Mouse (Mus musculus) lung, postnatal 0 days (tissue): ENCODE results near the gene Clec12a. TPM values are rescaled to one million over a fixed set of nuclear protein-coding genes. Genes with fewer than 3 reads are reported as not detected.
A peak's percentile ranks its signal among the peaks of the same experiment; 100 is the strongest.

Experiments
- ATAC-seq: fragments of 200-750 bp; cut with Nextera tagmentation; 2 replicates; pipeline ENCODE4 v1.8.0; 2017; ENCODE audit warnings: moderate library complexity
- DNase-seq: peaks from one replicate; pipeline ENCODE4 v3.0.0-alpha.2; 2016; ENCODE audit warnings: low spot score
- H3K27ac ChIP-seq: fragments of 300-500 bp; sonication (generic); 2 replicates; pipeline ENCODE4 v1.5.1; 2014; ENCODE audit warnings: antibody characterized with exemption, mild to moderate bottlenecking, low read length, mixed read lengths
- H3K27me3 ChIP-seq: fragments of 300-500 bp; sonication (generic); replicated peaks from 2 replicates; pipeline ENCODE4 v1.6.1; 2014; ENCODE audit warnings: low read length, mixed read lengths; ENCODE audit not compliant: insufficient read depth
- H3K36me3 ChIP-seq: fragments of 300-500 bp; sonication (generic); 2 replicates; pipeline ENCODE4 v1.6.1; 2014; ENCODE audit warnings: low read length, mixed read lengths; ENCODE audit not compliant: insufficient read depth
- H3K4me1 ChIP-seq: fragments of 300-500 bp; sonication (generic); 2 replicates; pipeline ENCODE4 v1.6.1; 2014; ENCODE audit warnings: antibody characterized with exemption, low read depth, low read length, mixed read lengths; ENCODE audit not compliant: insufficient read depth
- H3K4me2 ChIP-seq: fragments of 300-500 bp; sonication (generic); replicated peaks from 2 replicates; pipeline ENCODE4 v1.6.1; 2014; ENCODE audit warnings: low read depth, mild to moderate bottlenecking, low read length, moderate library complexity, mixed read lengths
- H3K4me3 ChIP-seq: fragments of 300-500 bp; sonication (generic); 2 replicates; pipeline ENCODE4 v1.5.1; 2014; ENCODE audit warnings: low read depth, low read length
- H3K9ac ChIP-seq: fragments of 300-500 bp; sonication (generic); replicated peaks from 2 replicates; pipeline ENCODE4 v1.6.1; 2014; ENCODE audit warnings: low read depth, mild to moderate bottlenecking
- H3K9me3 ChIP-seq: fragments of 300-500 bp; sonication (generic); 2 replicates; pipeline ENCODE4 v1.6.1; 2016; ENCODE audit warnings: low read length, mixed read lengths
- CTCF ChIP-seq: IDR thresholded peaks from 2 replicates; pipeline ENCODE4 v1.5.1; 2016; ENCODE audit warnings: antibody characterized with exemption, mild to moderate bottlenecking
- EP300 ChIP-seq: IDR thresholded peaks from 2 replicates; pipeline ENCODE4 v1.6.1; 2016; ENCODE audit warnings: antibody characterized with exemption, mild to moderate bottlenecking, control low read depth
- WGBS: fragments of 180-500 bp; shearing (Covaris S2); extraction: QIAGEN DNeasy Blood & Tissue Kit; methylation state at CpG from one replicate; pipeline ENCODE4 v1.1.7; 2014; 5-methylcytosine and 5-hydroxymethylcytosine counted together
- polyA plus RNA-seq: library from polyadenylated mRNA; unstranded; fragments of >200 nt; fragmentation: Nextera tagmentation; extraction: Ambion mirVana; gene quantifications from 2 replicates; pipeline ENCODE4 v1.2.1, GENCODE M21; 2015

Gene Clec12a
- polyA plus RNA-seq, 1 experiment from 2014 or later: 4.3 TPM

GRCm38 (mm10) chr6:129319331-129319730, 23.2 kb upstream of the Clec12a start:
- no peaks in the 10 kb centered on the region for H3K36me3 ChIP-seq
- H3K4me1 ChIP-seq: no peaks in the 10 kb centered on the region
- WGBS: 68% methylated on average over 4 of the region's 4 CpGs
- no peak overlapping the region for H3K9ac ChIP-seq
- H3K4me2 ChIP-seq: no peak overlapping the region
- no peak overlapping the region for H3K4me3 ChIP-seq
- TF ChIP-seq CTCF (no peak), EP300 (no peak)
- H3K27me3 ChIP-seq: no peaks in the 10 kb centered on the region
- ATAC-seq (no peak), DNase-seq (no peak)
- H3K9me3 ChIP-seq: no peaks in the 10 kb centered on the region
- H3K27ac ChIP-seq: no peak overlapping the region

GRCm38 (mm10) chr6:129326016-129326415, 16.5 kb upstream of the Clec12a start:
- ATAC-seq: no peak
- Histone ChIP-seq H3K4me1 (no peaks in the 10 kb centered on the region), H3K4me2 (no peak overlapping the region), H3K27ac (no peak overlapping the region), H3K9ac (no peak overlapping the region), H3K36me3 (no peaks in the 10 kb centered on the region), H3K9me3 (no peaks in the 10 kb centered on the region), H3K27me3 (no peaks in the 10 kb centered on the region), H3K4me3 (no peak overlapping the region)
- WGBS: 56% methylated on average over 1 of the region's 1 CpGs
- TF ChIP-seq EP300 (no peak), CTCF (peak; percentile 19; the same call in 1 of the 2 replicates)
- DNase-seq: peak; percentile 24

GRCm38 (mm10) chr6:129326568-129327150, 15.8 kb upstream of the Clec12a start:
- Histone ChIP-seq H3K9ac (no peak overlapping the region), H3K36me3 (no peaks in the 10 kb centered on the region), H3K27me3 (no peaks in the 10 kb centered on the region), H3K4me1 (no peaks in the 10 kb centered on the region), H3K9me3 (no peaks in the 10 kb centered on the region), H3K4me2 (no peak overlapping the region), H3K4me3 (no peak overlapping the region), H3K27ac (no peak overlapping the region)
- 38% methylated on average over 13 of the region's 13 CpGs for WGBS
- ATAC-seq: peak; percentile 23; the same call in 1 of the 2 replicates
- TF ChIP-seq EP300 (no peak), CTCF (no peak)
- peak; percentile 36 for DNase-seq

- H3K9me3 ChIP-seq: no peaks in the 10 kb centered on the region
- H3K27ac ChIP-seq: no peak within 1 kb of the TSS
- H3K4me1 ChIP-seq: no peaks in the 10 kb centered on the region
- H3K4me3 ChIP-seq: no peak within 1 kb of the TSS
- DNase-seq (no peak), ATAC-seq (no peak)
- H3K27me3 ChIP-seq: no peaks in the 10 kb centered on the region
- H3K4me2 ChIP-seq: no peak within 1 kb of the TSS
- no peak within 1 kb of the TSS for H3K9ac ChIP-seq
- WGBS: 44% methylated on average over 11 of the region's 11 CpGs
- no peaks in the 10 kb centered on the region for H3K36me3 ChIP-seq
- TF ChIP-seq CTCF (no peak), EP300 (no peak)
Measured at GRCm38 (mm10) chr6:129331610-129332009, 10.9 kb upstream of the Clec12a start, which contains the start of gene 4922502D21Rik. TSS of gene 4922502D21Rik (minus strand) at chr6:129331796.

- no peak overlapping the region for H3K27ac ChIP-seq
- no peaks in the 10 kb centered on the region for H3K36me3 ChIP-seq
- H3K4me3 ChIP-seq: no peak overlapping the region
- WGBS: 18% methylated on average over 11 of the region's 11 CpGs
- no peaks in the 10 kb centered on the region for H3K9me3 ChIP-seq
- ATAC-seq: peak; percentile 75
- DNase-seq: peak; percentile 72
- H3K27me3 ChIP-seq: no peaks in the 10 kb centered on the region
- H3K4me1 ChIP-seq: no peaks in the 10 kb centered on the region
- H3K9ac ChIP-seq: no peak overlapping the region
- H3K4me2 ChIP-seq: no peak overlapping the region
- TF ChIP-seq CTCF (peak; percentile 84), EP300 (no peak)
Measured at GRCm38 (mm10) chr6:129333674-129334078, 8.8 kb upstream of the Clec12a start.

GRCm38 (mm10) chr6:129337751-129338150, 4.7 kb upstream of the Clec12a start:
- H3K4me1 ChIP-seq: no peaks in the 10 kb centered on the region
- no peaks in the 10 kb centered on the region for H3K9me3 ChIP-seq
- WGBS: 36% methylated on average over 1 of the region's 1 CpGs
- H3K36me3 ChIP-seq: no peaks in the 10 kb centered on the region
- TF ChIP-seq CTCF (no peak), EP300 (no peak)
- no peak overlapping the region for H3K4me3 ChIP-seq
- no peak overlapping the region for H3K4me2 ChIP-seq
- no peak for ATAC-seq
- no peak overlapping the region for H3K9ac ChIP-seq
- DNase-seq: no peak
- no peak overlapping the region for H3K27ac ChIP-seq
- no peaks in the 10 kb centered on the region for H3K27me3 ChIP-seq

- no peaks in the 10 kb centered on the region for H3K36me3 ChIP-seq
- H3K27ac ChIP-seq: no peak overlapping the region
- no peak overlapping the region for H3K9ac ChIP-seq
- DNase-seq (no peak), ATAC-seq (no peak)
- H3K4me1 ChIP-seq: no peaks in the 10 kb centered on the region
- H3K9me3 ChIP-seq: no peaks in the 10 kb centered on the region
- TF ChIP-seq CTCF: no peak
- no peak for TF ChIP-seq EP300
- H3K4me2 ChIP-seq: no peak overlapping the region
- H3K4me3 ChIP-seq: no peak overlapping the region
- WGBS: 67% methylated on average over 3 of the region's 3 CpGs
- no peaks in the 10 kb centered on the region for H3K27me3 ChIP-seq
Measured at GRCm38 (mm10) chr6:129344408-129344807, 1.9 kb downstream of the Clec12a start.
